Mouse (Mus musculus) midbrain, embryonic 14.5 days (tissue): ENCODE measurements at regions not wholly inside any gene's neighbourhood (a gene's known extent, or its start where the extent isn't known, plus 50 kb on each side); places are given as distances from the start of the nearest gene placed in this dataset.

ENCODE experiments used
- ATAC-seq: fragments of 200-750 bp; cut with Nextera tagmentation; 2 replicates; pipeline ENCODE4 v1.8.0; 2017; ENCODE audit warnings: moderate number of reproducible peaks, moderate library complexity; ENCODE audit not compliant: low FRiP score, low TSS enrichment
- DNase-seq: peaks from one replicate; pipeline ENCODE4 v3.0.0-alpha.2; 2015
- H3K27ac ChIP-seq: fragments of 300-500 bp; sonication (generic); replicated peaks from 2 replicates; pipeline ENCODE4 v1.5.1; 2014; ENCODE audit warnings: mild to moderate bottlenecking, low read depth, low read length, moderate library complexity
- H3K27me3 ChIP-seq: fragments of 300-500 bp; sonication (generic); 2 replicates; pipeline ENCODE4 v1.6.1; 2014; ENCODE audit warnings: low read length, control low read depth, mixed read lengths; ENCODE audit not compliant: control insufficient read depth, insufficient read depth
- H3K36me3 ChIP-seq: fragments of 300-500 bp; sonication (generic); 2 replicates; pipeline ENCODE4 v1.6.1; 2014; ENCODE audit warnings: low read length, control low read depth; ENCODE audit not compliant: control insufficient read depth, insufficient read depth
- H3K4me1 ChIP-seq: fragments of 300-500 bp; sonication (generic); 2 replicates; pipeline ENCODE4 v1.6.1; 2014; ENCODE audit warnings: mild to moderate bottlenecking, antibody characterized with exemption, low read length, control low read depth; ENCODE audit not compliant: control insufficient read depth, insufficient read depth
- H3K4me2 ChIP-seq: fragments of 300-500 bp; sonication (generic); 2 replicates; pipeline ENCODE4 v1.6.1; 2014; ENCODE audit warnings: mild to moderate bottlenecking, low read length, moderate library complexity
- H3K4me3 ChIP-seq: fragments of 300-500 bp; sonication (generic); replicated peaks from 2 replicates; pipeline ENCODE4 v1.5.1; 2014; ENCODE audit warnings: low read depth, low read length
- H3K9ac ChIP-seq: fragments of 300-500 bp; sonication (generic); replicated peaks from 2 replicates; pipeline ENCODE4 v1.6.1; 2014; ENCODE audit warnings: mild to moderate bottlenecking, low read length, moderate library complexity
- H3K9me3 ChIP-seq: fragments of 300-500 bp; sonication (generic); 2 replicates; pipeline ENCODE4 v1.6.1; 2016; ENCODE audit warnings: low read length, control low read depth, mixed read lengths; ENCODE audit not compliant: control insufficient read depth
- WGBS: fragments of 180-500 bp; shearing (Covaris S2); extraction: QIAGEN DNeasy Blood & Tissue Kit; methylation state at CpG from one replicate; pipeline ENCODE4 v1.1.7; 2014; 5-methylcytosine and 5-hydroxymethylcytosine counted together

DNA sequence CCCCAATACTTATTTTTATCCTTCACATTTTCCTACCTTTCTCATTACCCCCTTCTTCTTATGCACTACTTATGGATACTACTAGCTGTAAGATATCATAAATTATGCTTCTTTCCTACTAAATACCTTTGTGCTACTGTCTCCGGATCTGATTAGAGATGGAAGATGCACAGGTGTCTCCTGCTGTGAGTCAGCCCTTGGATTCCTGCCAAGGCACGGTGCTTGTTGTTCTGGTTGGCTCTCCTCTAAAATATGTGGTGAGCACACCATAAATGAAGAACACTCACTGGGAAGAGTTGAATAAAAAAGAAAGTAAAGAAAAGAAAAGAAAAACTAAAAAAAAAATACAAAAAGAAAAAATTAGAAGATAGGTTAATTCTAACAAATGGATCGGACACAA is 181.5 kb upstream of the Tnc start:
- Histone ChIP-seq H3K4me3 (no peak overlapping the region), H3K36me3 (no peaks in the 10 kb centered on the region), H3K27ac (no peak overlapping the region), H3K9ac (no peak overlapping the region), H3K4me2 (no peak overlapping the region), H3K9me3 (no peaks in the 10 kb centered on the region), H3K4me1 (no peaks in the 10 kb centered on the region), H3K27me3 (no peaks in the 10 kb centered on the region)
- 76% methylated on average over 3 of the region's 3 CpGs for WGBS
- DNase-seq (no peak), ATAC-seq (no peak)

DNA sequence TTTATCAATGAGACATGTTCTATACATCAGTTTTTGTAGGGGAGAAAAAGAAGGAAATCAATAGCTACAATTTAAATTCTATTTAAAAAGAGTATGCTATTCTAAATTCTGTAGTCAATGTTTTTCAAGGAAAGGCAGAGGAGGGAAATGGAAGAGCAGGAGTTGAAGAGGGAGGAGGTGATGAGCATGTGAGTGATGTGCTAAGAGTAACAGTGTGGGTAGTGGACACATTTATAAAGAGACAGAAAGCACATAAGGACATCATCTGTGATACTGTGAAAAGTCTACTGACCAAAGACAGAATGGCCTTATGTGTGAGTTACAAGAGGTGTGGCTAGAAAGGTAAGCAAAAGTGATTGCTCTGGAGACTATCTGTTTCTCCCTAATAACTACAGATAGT is 179.8 kb upstream of the Tnc start:
- Histone ChIP-seq H3K9ac (no peak overlapping the region), H3K27ac (no peak overlapping the region), H3K9me3 (no peaks in the 10 kb centered on the region), H3K4me3 (no peak overlapping the region), H3K4me1 (no peaks in the 10 kb centered on the region), H3K36me3 (no peaks in the 10 kb centered on the region), H3K4me2 (no peak overlapping the region), H3K27me3 (no peaks in the 10 kb centered on the region)
- ATAC-seq (no peak), DNase-seq (no peak)

DNA sequence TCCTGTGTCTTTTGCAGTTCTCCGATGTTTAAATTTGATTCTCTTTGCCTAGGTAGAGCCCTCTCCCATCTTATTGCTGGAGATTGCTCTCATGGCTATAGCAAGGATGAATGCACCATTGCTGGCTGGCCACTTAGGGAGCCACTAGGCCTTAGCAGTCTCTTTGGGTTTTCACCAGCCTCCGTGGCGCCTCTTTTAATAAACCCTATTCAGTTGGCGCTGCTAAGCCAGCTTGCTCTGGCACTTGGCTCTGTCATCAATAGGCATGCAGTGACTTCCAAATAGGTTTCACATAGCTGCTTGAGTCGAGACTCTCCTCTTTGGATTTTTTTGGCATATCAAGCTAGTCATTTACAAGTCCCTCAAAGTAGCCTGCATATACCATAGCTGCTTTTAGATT is 178.1 kb upstream of the Tnc start:
- ATAC-seq (no peak), DNase-seq (peak; percentile 35)
- Histone ChIP-seq H3K36me3 (no peaks in the 10 kb centered on the region), H3K4me2 (no peak overlapping the region), H3K9ac (no peak overlapping the region), H3K27ac (no peak overlapping the region), H3K27me3 (no peaks in the 10 kb centered on the region), H3K9me3 (no peaks in the 10 kb centered on the region), H3K4me1 (no peaks in the 10 kb centered on the region), H3K4me3 (no peak overlapping the region)
- WGBS: 76% methylated on average over 5 of the region's 5 CpGs

DNA sequence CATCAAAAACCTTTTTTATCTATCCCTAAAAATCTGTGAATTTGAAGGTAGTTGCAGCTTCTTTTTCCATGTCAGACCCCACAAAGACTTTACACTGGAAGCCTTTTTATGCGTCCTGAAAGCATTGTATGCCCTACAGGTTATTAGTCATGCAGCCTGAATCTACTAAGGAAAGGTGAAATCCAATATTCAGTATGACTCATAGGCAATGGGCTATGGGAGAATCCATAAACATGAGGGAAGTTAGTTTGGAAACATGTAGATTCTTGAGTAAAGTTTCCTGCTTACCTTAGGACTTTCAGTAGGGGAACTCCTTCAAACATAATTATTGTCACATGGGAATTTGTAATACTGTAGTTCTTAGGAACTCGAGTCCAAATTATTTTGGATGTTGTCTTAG is 173.0 kb upstream of the Tnc start:
- H3K27ac ChIP-seq: no peak overlapping the region
- 77% methylated on average over 2 of the region's 2 CpGs for WGBS
- no peaks in the 10 kb centered on the region for H3K27me3 ChIP-seq
- H3K9me3 ChIP-seq: no peaks in the 10 kb centered on the region
- no peak overlapping the region for H3K9ac ChIP-seq
- no peak for DNase-seq
- H3K4me3 ChIP-seq: no peak overlapping the region
- no peak overlapping the region for H3K4me2 ChIP-seq
- H3K4me1 ChIP-seq: no peaks in the 10 kb centered on the region
- ATAC-seq: no peak
- no peaks in the 10 kb centered on the region for H3K36me3 ChIP-seq

DNA sequence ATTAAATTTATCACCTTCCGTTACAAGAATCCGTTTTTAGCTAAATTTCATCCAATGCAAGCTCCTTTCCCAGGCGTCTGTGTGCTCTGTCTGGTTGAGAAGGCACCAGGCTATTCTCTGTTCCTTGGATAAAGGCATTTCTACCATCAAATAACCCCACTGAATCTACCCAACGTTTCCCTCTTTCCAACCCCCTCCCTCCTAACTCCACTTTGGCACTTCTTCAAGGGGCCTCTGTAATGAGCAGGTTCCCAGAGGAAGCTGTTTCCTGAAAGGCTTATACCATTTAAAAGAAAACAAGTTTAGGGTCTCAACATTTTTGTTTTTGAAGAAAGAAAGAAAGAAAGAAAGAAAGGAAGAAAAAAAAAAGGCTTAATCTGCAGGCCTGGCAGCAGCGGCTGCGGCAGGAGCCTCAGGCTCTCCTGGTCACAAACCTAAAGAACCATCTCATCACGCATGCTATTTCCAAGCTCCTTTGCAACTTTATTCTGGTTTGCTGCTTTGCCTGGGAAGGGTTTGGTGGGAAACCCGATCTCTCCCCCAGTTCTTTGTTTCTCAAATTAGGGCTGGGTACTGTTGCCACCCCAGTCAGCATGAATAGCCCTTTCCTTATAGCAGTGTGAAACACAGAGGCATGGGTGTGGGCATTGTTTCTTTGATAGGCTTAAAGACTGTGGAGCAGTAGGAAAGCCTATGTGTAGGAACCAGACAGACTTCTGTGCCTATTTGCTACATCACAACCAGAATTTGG is 160.5 kb upstream of the Tnc start:
- 26% methylated on average over 8 of the region's 8 CpGs for WGBS
- Histone ChIP-seq H3K4me2 (no peak overlapping the region), H3K4me1 (no peaks in the 10 kb centered on the region), H3K36me3 (no peaks in the 10 kb centered on the region), H3K9ac (no peak overlapping the region), H3K27ac (no peak overlapping the region), H3K9me3 (0 out of 2 replicates have a peak, but pooled peaks cover 5% of the 10 kb centered on the region), H3K4me3 (no peak overlapping the region), H3K27me3 (no peaks in the 10 kb centered on the region)
- DNase-seq (peak; percentile 64), ATAC-seq (peak; percentile 87)

DNA sequence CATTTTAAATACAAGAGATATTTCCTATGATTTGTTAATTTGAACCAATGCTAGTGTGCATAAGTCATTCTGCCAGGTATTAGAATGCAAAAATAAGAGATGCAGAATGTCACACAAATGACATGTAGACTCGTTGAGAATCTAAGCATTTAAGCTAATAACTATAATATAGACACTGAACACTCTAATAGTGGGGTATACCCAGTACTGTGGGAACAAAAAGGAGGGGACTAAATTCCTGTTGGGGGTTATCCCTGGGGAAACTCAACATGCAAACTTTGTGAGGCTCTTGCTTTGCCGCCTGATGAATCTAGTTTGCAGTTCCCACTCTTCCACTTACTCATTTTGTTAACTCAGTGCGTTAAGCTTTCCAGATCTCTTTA is 154.0 kb upstream of the Tnc start:
- WGBS: 89% methylated on average over 3 of the region's 3 CpGs
- no peaks in the 10 kb centered on the region for H3K36me3 ChIP-seq
- no peaks in the 10 kb centered on the region for H3K4me1 ChIP-seq
- H3K27ac ChIP-seq: no peak overlapping the region
- H3K9ac ChIP-seq: no peak overlapping the region
- no peaks in the 10 kb centered on the region for H3K27me3 ChIP-seq
- DNase-seq (no peak), ATAC-seq (no peak)
- H3K4me3 ChIP-seq: no peak overlapping the region
- 0 out of 2 replicates have a peak, but pooled peaks cover 5% of the 10 kb centered on the region for H3K9me3 ChIP-seq
- no peak overlapping the region for H3K4me2 ChIP-seq

DNA sequence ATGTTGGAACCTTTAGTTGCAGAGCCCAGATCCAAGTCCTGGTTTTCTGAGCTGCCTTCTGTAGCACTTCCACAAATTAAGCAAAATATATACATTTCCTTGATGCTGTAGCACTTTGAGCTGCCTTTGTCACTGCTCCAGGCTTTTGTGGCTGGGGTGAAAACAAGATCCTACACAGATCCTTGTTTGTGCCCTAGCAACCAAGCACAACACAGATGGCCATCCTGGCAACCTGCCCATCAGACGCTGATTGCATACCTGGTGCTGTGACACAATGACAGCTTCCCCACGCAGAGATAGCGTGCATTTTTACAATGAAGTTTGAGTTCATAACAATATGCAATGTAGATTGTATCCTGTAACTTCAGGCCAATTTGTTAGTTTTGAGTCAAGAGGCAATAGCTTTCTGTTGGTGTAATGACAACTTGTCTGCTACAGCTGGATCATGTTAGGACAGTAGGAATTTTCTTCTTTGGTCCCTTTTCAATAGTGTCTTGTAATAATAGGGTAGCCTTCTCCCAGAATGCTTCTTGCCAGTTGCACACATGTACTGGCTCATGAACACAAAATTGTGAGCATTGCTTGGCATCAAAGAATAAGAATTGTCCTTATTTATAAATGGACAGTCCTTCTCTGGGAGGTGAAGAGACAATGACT is 153.5 kb upstream of the Tnc start:
- Histone ChIP-seq H3K9me3 (0 out of 2 replicates have a peak, but pooled peaks cover 4% of the 10 kb centered on the region), H3K4me1 (no peaks in the 10 kb centered on the region), H3K4me3 (no peak overlapping the region), H3K9ac (no peak overlapping the region), H3K27me3 (no peaks in the 10 kb centered on the region), H3K27ac (no peak overlapping the region), H3K4me2 (no peak overlapping the region), H3K36me3 (no peaks in the 10 kb centered on the region)
- 49% methylated on average over 3 of the region's 3 CpGs for WGBS
- DNase-seq (peak; percentile 72), ATAC-seq (peak; percentile 64)

DNA sequence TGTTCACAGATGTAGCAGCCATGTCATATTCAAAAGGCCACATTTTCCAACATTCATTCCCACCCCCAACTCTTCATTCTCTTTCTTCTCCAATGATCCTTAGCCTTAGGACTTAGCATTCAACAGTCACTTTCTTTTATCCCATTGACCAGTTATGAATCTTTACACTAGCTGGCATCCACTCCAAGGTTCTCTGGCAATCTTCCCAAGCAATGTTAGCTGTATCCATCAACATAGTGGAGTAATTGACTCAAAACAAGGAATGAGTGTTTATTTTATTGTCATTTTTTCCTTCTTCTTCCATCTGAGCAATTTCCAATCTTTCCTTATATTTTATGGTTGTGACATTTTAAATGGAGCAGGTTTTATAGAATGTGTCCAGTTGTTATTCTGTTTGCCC is 138.2 kb upstream of the Tnc start:
- Histone ChIP-seq H3K36me3 (no peaks in the 10 kb centered on the region), H3K4me3 (no peak overlapping the region), H3K4me1 (no peaks in the 10 kb centered on the region), H3K27me3 (no peaks in the 10 kb centered on the region), H3K9me3 (no peaks in the 10 kb centered on the region), H3K4me2 (no peak overlapping the region), H3K27ac (no peak overlapping the region), H3K9ac (no peak overlapping the region)
- no peak for ATAC-seq
- DNase-seq: no peak

DNA sequence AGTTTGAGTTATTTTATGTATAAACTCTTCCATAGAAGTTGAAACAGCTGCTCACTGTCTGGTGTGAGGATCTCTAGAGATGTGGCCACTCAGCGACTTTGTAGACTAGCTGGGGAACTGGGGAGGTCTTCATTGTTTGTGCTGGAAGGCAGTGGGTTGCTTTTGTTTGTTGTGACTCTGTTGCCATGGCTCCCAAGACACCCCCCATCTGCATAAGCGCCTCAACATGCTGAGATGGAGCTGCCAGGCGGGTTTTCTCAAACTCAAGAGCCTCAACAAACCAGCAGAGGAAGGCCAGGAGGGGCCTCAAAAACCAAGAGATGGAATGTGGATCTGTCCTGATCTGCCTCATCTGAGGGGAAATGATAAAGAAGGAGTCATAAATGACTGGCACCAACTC is 129.1 kb upstream of the Tnc start:
- DNase-seq: peak; percentile 15
- 13% methylated on average over 3 of the region's 3 CpGs for WGBS

More for the DNA sequence above, 129.1 kb upstream of the Tnc start:
- Histone ChIP-seq H3K4me3 (no peak overlapping the region), H3K27ac (no peak overlapping the region), H3K4me2 (no peak overlapping the region), H3K36me3 (no peaks in the 10 kb centered on the region), H3K9me3 (no peaks in the 10 kb centered on the region), H3K4me1 (no peaks in the 10 kb centered on the region), H3K27me3 (no peaks in the 10 kb centered on the region), H3K9ac (no peak overlapping the region)
- ATAC-seq: no peak
